In the genomic region with DNA sequence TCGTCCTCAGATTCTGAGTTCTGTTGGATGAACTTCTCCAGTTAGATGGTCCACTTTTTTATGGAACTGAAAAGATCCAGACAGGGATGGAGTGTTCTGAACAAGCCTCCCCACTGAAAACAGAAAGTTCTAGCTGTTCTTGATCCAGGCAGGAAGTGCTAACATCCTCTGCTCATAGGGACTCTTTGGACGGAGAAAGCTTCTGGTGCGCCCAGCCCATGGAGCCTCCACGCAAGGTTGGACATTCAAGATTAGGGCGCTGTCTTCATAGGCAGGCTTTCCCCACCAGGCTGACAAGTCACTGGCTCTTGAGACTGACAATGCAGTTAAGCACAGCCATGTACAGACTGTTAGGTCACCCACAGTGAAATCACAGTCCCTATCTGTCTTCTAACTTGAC, we compare ENCODE assay signal across 27 mouse cellular contexts.
"Had no signal": no experiment of that assay in that cellular context is flagged by ENCODE, and none has a peak within 500 bp of the region (broad histone marks: within the 10 kb centered on the region; RNA-seq: fewer than 3 reads in every experiment).

No protein-coding gene starts in this region.

- H3K27me3 ChIP-seq: limb, embryonic 12.5 days; limb, embryonic 13.5 days; limb, embryonic 15.5 days; liver, embryonic 12.5 days; liver, embryonic 13.5 days; liver, embryonic 15.5 days; lung, embryonic 15.5 days; megakaryocyte, embryonic 14.5 days; midbrain, embryonic 12.5 days; midbrain, embryonic 13.5 days; midbrain, embryonic 15.5 days; neural tube, embryonic 12.5 days had no signal

- H3K4me3 ChIP-seq: limb, embryonic 12.5 days; limb, embryonic 13.5 days; limb, embryonic 15.5 days; liver, embryonic 12.5 days; liver, embryonic 13.5 days; liver, embryonic 15.5 days; lung, embryonic 15.5 days; megakaryocyte, embryonic 14.5 days; midbrain, embryonic 10.5 days; midbrain, embryonic 12.5 days; midbrain, embryonic 13.5 days; midbrain, embryonic 15.5 days; myocyte; neural tube, embryonic 12.5 days had no signal

- H3K36me3 ChIP-seq: limb, embryonic 15.5 days; liver, embryonic 12.5 days; liver, embryonic 13.5 days; liver, embryonic 15.5 days; lung, embryonic 15.5 days; neural tube, embryonic 12.5 days had no signal

- H3K9me3 ChIP-seq: limb, embryonic 12.5 days; limb, embryonic 13.5 days; limb, embryonic 15.5 days; liver, embryonic 12.5 days; liver, embryonic 13.5 days; liver, embryonic 15.5 days; lung, embryonic 15.5 days; midbrain, embryonic 10.5 days; midbrain, embryonic 12.5 days; midbrain, embryonic 13.5 days; midbrain, embryonic 15.5 days; neural tube, embryonic 12.5 days had no signal

- H3K27ac ChIP-seq: limb, embryonic 12.5 days; limb, embryonic 13.5 days; limb, embryonic 15.5 days; liver, embryonic 12.5 days; liver, embryonic 13.5 days; liver, embryonic 14.5 days; liver, embryonic 15.5 days; lung, embryonic 15.5 days; macrophage; midbrain, embryonic 10.5 days; midbrain, embryonic 12.5 days; midbrain, embryonic 13.5 days; midbrain, embryonic 15.5 days; neural tube, embryonic 12.5 days had no signal

- H3K4me1 ChIP-seq: limb, embryonic 12.5 days; limb, embryonic 13.5 days; limb, embryonic 15.5 days; liver, embryonic 12.5 days; liver, embryonic 13.5 days; liver, embryonic 15.5 days; lung, embryonic 15.5 days; midbrain, embryonic 12.5 days; midbrain, embryonic 15.5 days; neural tube, embryonic 12.5 days had no signal

- DNase-seq: left cerebral cortex, postnatal 4 days; liver; liver, embryonic 13.5 days; liver, postnatal 0 days; lung, adult 18-20 months; lung, adult 2 months; lung, embryonic 14.5 days; lung, postnatal 10 days; lung, postnatal 14 days; lung, postnatal 36 days; lung, postnatal 4 days; midbrain, embryonic 14.5 days had no signal
